Mouse (Mus musculus) T-helper 1 cell (primary cell): Measurements from ENCODE around the gene Gnaq.

ENCODE experiments used
- in situ Hi-C: fragments of 300-600 bp; cut with MboI, MseI; formaldehyde crosslinking; loops from one replicate; pipeline ENCODE4 v1.15.1; 2025; ENCODE audit warnings: high pct_unique_total_duplicates

The Gnaq gene

DNA sequence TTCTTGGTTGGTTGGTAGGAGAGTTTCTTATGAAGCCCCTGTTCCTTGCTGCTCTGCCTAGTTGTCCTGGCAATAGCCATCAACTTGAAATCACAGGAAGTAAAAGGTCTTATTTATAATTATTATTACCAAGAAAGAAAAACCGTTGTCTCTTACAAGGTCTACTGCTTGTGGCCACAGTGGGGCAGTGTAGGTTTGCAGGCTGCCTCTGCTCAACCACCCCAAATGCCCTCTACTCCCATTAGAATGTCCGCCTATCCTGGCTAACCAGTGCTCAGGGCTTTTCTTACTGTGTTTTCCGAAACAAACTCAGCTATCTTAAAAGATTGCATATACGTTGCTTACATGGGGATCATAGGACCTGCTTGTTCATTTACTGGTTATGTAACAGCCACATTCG is 226.3 kb downstream of the Gnaq start:
- in situ Hi-C loops = loop anchor here (5.0 kb wide), 1 partner anchor 188 kb away; no protein-coding TSS in a partner anchor

DNA sequence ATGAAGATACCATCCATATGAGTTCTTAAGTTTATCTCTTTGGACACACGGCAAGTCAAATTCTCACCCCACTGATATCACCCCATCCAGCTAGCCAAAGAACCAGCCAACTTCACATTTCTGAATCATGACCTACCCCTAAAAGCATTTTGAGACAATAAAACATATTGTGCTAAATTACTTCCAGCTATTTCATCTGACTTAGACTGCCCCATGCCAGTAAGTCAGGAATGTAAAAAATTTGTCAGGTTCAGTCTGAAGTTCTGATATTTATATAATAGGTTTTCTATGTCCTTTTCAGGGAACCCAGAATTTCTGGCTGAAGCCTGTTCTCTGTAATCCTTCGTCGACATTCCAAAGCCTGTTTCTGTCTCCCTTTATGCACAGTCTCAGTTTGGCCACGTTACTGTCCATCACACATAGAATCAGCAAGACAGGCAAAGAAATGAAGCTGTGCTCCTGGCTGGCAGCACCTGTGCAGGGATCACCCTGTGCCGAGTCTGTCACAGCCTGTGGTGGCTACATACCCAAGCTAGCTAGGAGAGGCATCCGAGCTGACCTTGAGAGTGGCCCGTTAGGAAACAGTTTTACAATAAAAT is 233.9 kb downstream of the Gnaq start:
- in situ Hi-C loops = loop anchor here (10.0 kb wide), 1 partner anchor 228 kb away; no protein-coding TSS in a partner anchor

DNA sequence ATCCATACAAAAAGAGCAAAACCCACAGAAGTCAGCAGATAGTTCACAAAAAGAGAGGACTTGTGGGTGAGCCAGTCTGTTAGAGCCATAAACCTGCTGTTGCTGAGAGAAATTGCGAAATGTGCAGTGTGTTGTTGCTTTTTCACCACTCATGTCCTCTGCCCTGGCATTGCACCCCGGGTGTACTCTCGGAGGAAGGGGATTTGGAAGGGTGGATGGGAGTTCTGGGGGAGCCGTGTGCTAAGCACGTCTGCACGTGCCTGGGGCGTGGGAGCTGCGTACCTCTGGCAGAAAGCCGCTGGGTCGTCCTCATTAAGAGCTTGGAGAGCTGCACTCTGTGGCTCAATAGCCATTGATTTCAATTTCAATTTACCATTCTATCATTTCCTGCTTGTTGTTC is 234.6 kb downstream of the Gnaq start:
- in situ Hi-C loops = loop anchor here (10.0 kb wide), 1 partner anchor 228 kb away; no protein-coding TSS in a partner anchor

DNA sequence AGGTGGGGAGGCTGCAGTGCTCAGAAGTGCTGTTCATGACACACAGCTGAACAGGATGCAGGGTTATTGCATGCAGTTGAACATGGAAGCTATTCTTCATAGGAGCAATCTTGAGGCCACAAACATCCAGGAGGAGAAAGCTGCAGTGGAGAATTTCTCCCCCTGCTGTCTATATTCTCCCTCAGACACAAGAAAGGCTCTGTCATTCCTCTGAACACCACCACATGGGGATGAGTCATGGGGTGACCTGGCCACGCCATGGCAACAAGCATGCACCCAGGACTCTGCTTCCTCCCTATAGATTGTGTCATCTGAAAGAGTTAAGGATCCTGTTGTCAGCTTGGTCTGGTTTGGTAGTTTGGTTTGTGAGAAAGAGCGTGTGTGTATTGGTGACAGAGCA is 239.0 kb downstream of the Gnaq start:
- in situ Hi-C loops = no loop called here

DNA sequence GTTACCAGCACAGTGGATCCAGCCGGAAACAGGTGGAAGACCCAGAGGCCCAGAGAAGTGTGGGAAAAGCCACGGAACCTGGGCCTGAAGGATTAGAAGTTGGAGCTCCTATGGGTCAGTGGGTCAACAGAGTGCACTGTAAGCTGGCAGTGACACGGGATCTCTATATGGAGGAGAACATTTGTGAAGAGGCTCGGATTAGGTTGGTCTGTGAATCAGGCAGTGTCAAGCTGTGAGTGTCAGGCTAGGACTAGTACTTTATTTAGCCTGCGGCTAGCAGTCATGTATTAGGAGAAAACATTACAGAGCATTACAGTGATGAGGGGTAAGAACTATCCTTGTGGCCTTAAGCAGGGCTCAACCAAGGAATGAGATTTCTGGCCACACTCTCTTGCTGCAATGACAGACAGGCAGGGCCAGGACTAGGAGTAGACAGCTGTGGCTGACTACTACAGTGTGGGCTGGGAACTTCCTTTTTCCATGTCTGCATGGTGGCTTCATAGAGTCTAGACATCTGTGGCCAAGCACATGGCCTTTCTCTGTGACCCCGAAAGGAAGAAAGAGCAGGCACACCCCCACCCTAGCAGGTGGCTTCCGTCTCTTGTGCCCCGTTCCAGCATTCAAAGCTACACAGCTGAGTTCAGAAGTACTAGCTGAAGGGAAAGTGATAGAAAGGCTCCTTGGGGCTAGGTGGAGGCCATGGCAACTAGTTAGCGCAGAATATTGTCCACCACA is 240.3 kb downstream of the Gnaq start:
- in situ Hi-C loops = no loop called here

DNA sequence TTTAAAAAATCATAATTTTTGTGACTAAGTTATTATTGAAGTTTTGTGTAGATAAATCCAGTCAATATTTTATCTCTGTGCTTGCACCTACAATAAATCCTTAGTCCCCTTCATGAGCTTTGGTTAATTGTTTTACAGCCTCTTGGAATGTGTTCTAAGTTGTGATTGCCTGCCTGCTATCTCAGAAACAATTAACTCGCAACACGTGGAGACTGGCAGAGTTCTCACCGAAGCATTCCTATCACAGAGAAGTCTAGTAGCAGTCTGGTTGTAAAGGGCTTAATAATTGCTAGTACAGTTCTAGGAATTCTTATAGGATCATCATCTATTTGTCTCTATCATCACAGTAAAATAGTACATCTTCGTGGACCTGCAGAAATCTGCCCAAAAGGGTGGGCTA is 243.2 kb downstream of the Gnaq start:
- in situ Hi-C loops = no loop called here

DNA sequence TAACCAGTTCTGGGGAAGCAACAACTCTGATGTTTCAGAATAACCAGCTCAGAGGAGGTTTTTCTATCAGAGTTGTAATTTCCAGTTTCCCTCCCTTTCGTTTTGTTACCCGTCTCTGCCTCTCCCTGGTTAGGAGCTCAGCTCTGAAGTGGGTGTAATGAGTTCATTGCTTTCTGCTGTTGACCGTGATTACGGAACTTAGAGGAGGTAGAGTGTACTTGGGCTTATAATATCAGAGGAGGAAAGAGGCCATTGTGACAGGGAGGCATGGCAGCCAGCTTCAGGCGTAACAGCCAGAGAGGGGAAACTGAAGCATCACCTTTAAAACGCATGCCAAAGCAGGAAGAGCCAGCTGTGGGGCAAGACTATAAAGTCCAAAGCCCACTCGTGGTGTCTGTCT is 245.9 kb downstream of the Gnaq start:
- in situ Hi-C loops = no loop called here

DNA sequence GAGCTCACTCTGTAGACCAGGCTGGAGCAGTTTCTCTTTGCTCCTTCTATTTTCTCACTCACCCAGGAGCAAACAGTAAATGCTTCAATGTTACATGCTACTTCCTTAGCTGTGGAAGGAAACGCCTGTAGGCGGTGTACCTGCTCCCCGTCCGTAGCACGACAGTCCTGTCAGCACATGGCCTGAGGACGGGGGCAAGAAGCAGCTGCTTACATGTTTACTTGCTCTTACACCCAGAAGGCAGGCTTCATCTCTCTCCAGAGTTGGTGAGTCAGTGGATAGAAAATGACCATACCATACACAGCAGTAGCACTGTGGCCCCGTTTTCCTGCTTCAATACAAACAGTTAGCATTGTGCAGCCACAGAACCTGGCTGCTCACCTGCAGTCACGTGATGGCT is 247.1 kb downstream of the Gnaq start:
- in situ Hi-C loops = no loop called here

DNA sequence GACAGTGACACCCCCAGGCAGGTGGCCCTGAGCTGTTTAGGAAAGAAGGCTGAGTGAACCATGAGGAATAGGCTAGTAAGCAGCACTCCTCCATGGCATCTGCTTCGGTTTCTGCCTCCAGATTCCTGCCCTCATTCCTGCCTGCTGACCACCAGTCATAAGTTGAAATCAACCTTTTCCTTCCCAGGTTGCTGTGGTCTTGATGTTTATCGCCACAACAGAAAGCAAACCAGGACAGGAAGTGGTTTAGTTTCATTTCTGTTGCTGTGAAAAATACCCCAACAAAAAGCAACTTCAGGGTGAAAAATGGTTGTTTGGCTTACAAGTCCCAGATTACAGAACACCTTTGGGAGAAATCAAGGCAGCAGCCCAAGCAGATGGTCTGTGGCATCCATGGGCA is 249.8 kb downstream of the Gnaq start:
- in situ Hi-C loops = no loop called here

DNA sequence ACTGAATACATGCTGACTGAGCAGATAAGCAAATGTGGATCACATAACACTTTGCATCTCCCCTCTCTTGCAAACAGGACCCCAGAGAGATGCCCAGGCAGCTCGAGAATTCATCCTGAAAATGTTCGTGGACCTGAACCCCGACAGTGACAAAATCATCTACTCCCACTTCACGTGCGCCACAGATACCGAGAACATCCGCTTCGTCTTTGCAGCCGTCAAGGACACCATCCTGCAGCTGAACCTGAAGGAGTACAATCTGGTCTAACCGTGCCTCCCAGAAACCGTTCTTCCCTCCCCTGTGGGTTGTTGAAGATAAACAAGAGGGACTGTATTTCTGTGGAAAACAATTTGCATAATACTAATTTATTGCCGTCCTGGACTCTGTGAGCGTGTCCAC is 250.5 kb downstream of the Gnaq start:
- in situ Hi-C loops = no loop called here

DNA sequence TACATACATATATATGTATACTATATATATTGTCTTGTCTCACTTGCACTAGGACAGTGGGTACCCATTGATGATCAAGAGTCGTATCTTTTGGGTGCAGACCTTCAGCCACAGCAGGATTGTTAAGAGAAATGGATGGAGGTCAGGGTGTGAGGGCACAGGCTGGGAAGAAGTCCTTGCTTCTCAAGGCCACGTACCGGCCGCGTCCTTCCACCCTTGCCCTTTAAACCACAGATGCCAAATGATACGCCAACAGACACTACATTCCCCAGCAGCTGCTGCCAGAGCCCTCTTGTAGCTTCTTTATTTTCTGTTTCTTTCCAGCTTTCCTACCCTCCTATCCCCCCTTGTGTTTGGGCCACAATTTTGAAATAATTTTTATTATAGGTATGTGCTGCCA is 251.5 kb downstream of the Gnaq start:
- in situ Hi-C loops = no loop called here

DNA sequence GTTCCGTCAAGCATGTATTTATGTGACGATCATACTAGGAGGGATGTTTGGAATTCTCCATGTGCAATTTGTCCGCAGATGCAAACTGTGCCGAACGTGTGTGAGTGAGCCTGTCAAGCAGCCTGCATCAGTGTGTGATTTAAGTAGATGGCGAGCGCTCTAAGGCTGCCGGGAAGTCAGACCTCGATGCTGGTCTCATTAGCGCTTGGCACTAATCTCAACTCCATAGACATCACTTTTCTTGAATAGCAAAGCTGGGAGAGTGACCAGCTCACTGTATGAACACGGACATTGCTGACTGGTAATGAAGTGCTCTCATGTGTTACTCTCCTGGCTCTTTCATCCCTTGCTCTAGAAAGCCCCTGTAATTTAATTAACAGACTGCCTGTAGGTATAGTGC is 252.3 kb downstream of the Gnaq start:
- in situ Hi-C loops = no loop called here

DNA sequence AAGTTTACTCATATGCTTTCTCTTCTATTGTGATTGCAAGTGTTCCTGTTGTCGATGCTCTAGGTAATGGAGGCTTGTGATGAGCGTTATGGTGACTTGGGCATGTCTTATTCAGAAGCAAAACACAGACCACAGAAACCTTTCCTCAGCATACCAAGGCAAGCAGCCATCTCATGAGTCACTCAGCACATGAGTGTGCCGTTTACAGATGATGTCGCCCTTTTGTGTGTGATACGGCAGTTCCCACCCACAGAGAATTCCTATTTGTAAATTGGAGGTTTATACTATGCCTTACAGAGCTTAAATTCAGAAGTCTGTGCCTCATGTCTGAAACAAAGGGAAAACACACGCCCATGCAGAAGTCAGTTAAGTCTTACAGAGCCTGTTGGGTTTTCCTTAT is 253.9 kb downstream of the Gnaq start:
- in situ Hi-C loops = no loop called here

DNA sequence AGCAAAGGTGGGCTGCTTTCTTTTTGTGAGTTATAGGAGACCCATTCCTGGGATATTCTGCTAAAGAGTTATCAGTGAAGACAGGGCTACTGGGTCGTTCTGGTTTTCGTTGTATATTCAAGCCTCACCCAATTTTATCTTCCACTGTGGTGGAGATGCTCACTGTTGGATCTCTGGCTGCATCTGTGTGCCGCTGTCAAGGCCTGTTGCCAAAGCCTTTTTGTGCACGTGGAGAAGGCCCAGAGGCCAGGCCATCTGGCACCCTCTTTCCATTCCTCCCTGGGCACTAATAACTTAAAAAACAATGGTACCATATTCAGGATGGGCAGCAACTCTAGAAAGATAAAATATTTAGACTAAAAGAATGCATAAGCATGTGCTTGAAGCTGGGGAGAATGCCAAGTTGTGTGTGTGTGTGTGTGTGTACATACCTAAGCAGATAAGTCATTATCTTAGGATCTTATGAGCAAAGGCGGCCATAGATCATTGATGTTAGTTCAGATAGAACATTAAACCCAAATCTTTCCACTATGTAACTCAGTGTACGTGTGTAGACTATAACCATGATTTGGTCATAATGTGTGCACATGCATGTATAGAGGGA is 257.7 kb downstream of the Gnaq start:
- in situ Hi-C loops = no loop called here

DNA sequence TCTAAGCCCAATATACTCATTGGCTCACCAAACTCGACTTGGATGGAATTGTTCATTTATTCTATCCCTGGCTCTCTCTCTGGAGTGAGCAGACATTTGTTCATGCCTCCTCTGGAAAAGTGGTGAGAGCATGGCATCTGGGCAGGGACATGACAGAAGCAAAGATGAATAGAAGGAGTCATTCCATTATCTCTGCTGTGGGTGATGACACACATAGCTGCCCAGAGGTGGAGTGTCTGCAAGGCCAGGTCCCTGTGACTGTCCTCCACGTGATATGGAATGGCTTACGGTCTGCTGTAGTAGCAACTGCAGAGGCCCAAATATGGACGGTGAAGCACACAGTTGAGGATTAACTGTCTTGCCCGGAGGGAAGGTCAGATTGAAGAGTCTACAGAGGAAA is 261.8 kb downstream of the Gnaq start:
- in situ Hi-C loops = no loop called here

DNA sequence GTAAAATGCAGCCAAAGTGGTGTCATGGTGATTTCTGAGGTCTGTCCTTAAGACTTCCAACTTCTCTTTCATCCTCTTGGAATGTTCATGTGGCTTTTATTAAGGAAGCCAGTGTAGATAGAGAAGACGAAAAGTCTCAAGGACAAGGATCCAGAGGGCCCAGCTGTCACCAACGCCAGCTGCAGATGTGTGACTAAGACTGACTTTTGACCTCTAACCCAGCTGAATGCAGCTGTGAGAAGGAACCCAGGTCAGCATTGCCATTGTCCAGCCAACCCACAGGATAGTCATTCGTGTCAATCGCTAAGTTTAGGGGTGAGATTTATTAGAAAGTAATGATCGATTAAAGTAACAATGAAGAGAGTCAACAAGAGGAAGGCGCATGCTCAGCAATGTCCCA is 270.5 kb downstream of the Gnaq start:
- in situ Hi-C loops = no loop called here

DNA sequence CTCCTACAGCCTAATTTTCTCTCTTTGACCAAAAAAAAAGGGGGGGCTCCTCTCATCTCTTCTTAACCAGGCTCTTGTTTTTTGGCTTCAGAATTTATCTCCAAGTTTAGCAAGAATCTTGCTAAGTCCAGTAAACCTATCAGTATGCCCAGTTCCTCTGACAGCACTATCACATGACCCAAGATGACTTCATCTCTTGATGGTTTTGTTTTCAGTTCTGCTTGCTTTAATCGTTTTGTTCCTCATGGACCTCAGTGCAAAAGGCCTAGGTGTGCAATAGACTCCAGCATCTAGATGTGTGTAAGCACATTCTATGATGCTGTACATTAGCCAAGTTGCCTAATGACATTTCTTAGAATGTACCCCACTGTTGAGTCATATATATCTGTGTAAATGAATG is 275.1 kb downstream of the Gnaq start:
- in situ Hi-C loops = no loop called here

DNA sequence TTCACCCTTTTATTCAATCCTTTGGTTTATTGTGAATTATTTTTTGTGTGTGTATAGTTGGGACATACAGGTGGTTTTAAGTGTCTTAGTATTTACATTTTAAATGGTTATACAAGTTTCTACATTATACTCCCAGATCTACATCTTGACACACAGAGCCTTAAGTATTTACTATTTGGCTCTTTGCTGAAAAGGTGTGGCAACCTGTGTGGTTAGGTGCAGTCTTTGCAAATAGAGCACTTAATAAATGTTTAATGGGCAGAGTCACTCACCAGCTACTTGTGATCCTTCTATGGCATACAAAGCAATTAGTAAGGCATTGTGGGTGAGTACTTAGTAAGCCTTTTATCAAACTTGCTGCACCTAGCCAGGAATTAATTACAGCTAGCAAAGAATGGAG is 278.7 kb downstream of the Gnaq start:
- in situ Hi-C loops = no loop called here

DNA sequence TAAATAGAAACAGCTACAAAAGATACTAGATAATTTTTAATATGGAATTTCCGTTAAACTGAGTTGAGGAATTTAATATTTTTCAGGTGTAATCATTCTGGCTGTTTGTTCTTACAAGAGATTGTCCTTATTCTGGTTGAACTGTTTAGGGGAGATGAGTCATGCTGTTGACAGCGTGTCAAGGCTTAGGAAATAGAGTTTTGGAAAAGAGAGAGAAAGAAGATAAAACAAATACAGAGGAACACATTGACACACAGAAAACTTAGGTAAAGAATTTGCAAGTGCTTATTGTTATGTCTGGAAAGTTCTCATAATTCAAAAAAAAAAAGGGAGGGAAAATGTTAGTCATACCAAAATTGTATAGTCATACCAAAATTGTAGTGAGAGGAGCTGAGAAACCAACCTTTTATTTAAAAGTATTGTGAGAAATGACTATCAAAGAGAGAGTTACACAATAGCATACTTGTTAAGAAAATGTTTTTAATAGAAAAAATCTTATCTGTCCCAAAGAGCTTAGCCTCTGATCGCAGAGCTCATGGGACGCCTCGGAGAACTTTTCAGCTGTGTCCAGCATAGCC is 285.5 kb downstream of the Gnaq start:
- in situ Hi-C loops = no loop called here

DNA sequence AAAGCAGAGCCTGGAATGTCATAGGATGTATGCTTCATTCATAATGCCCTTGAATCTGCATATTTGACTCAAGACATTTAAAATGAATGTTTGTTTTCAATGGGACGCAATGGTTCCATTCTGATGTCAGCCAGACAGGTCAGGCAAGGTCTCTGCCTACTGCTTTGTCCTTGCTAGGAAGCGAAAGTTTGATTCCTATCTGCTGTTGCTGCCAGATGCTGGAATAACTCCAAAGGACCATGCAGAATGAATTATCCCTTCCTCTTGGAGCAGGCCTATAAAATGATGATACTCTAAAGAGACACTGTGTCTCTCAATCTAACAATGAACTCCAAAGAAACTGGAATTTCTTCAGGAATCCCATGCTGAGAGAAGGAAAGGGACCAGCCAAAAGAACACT is 293.0 kb downstream of the Gnaq start:
- in situ Hi-C loops = no loop called here

DNA sequence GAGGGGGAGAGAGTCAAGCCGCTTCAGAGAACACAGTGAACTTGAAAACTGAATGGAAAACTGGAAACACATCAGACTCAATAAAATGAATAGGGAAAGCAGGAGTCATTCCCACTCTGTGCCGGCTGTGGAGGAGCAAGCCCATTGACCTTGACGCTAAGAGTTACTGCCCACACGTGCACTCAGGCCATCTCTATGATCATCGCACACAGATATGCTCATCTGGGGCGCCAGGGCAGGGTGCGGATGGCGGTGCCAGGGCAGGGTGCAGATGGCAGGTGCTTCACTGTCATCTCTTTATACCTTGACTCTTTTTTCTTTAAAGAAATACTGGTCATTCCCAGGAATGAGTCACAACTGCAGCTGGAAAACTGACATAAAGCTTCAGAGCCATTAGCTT is 298.7 kb downstream of the Gnaq start:
- in situ Hi-C loops = no loop called here

DNA sequence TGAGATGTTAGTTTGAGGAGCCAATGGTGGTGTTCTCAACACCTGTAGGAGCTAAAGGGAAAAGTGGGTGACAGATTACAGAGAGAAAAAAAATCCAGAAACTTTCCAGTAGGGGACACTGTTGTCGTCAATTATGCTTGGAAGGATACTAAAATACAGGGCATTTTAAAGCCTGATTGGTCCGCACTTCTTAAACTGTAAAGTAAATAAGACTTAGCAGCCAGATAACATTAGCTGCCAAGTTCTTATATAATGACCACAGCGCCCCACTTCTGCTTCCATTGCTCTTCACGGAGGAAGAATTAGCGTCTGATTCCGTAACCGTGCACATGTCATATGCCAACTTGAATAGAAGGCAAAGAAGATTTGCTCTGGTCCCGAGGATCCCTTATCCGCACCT is 302.2 kb downstream of the Gnaq start:
- in situ Hi-C loops = no loop called here
